Mouse (Mus musculus) frontal cortex, postnatal 14 days (tissue): ENCODE results near the gene Spsb4.
A peak's percentile ranks its signal among the peaks of the same experiment; 100 is the strongest.

Experiments used
- DNase-seq, 2 experiments: peaks; one replicate each; pipeline ENCODE4 v3.0.0; 2022; ENCODE audit warnings: low spot score in 2 of 2

The Spsb4 gene

GRCm38 (mm10) chr9:96979417-96980030 is 39.1 kb downstream of the Spsb4 start:
- DNase-seq: no peak

- DNase-seq: no peak
Measured at GRCm38 (mm10) chr9:96978147-96978782, 40.4 kb downstream of the Spsb4 start.

GRCm38 (mm10) chr9:96977287-96978145 is 41.1 kb downstream of the Spsb4 start:
- no peak for DNase-seq

GRCm38 (mm10) chr9:96973091-96973490 is 45.6 kb downstream of the Spsb4 start:
- no peak for DNase-seq

DNA sequence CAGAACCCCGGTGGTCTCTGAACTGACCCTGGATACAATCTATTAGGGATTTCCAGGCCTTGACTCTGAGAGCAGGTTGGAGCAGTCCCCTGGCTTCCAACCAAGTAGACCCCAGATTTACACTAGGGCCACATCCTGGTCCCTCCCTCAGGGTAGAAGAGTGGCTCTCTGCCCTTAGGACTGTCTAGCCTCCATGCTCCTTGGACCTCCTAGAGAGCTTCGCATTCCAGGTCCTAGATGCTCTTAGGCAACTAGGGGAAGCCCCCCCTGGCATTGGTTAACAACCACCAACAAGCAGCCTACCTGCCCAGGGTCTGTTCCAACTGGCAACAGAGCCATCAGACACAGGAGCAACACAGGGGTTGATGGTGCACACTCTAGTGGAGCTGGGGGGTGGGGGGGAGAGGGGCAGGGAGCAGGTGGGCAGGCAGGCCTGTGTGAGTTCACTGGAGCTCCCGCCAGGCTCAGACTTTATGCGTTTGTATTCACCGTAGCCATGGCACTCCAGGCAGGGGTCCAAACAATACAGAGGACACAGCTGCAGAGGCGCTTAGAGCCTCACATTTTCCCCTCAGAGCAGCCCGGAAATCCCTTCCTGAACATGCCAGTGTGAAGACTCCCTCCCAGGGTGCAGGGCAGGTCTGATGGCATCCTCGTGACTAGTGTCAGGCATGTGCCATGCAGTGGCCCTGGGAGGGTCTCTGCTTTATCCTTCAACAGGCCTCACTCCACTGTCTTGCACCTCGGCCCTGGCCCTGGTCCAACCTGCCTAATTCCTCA is 46.8 kb downstream of the Spsb4 start:
- DNase-seq: no peak

GRCm38 (mm10) chr9:96967516-96967915 is 51.1 kb downstream of the Spsb4 start:
- no peak for DNase-seq

DNA sequence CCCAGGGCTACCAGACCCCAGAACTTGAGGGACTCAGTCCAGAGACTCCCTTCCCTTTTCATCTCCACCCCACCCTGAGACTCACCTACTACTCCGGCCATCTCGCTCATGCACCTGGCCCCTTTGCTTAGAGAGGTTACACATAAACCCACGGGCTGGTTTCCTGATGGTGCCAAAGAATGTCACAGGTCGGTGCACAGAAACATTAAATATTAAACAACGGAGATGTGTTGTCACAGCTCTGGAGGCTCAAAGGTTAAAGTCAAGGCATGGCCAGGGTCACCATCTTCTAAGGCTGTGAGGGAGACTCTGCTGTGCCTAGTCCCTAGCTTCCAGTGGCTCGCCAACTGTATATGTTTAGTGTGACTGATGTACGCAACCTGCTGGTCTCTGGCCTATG is 52.2 kb downstream of the Spsb4 start:
- DNase-seq: no peak

GRCm38 (mm10) chr9:96963443-96964215 is 55.0 kb downstream of the Spsb4 start:
- no peak for DNase-seq

DNA sequence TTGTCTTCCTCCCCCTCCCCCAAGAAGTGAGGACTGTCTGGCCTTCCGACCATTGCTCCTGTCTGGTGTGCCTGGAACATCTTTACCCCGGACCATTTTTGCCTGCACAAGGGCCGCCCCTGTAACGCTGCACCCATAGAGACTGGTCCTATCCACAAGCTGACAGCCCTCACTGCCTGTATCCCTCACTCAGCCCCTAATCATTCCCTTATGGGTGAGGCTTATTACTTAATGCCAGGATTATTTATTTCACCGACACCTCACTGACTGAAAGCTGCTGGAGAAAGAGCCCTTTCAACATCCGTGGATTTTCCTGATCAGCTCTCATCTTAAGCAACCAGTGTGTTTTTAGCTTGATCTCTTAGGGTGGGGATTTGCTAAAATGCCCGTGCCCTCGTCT is 55.9 kb downstream of the Spsb4 start:
- DNase-seq: no peak

DNA sequence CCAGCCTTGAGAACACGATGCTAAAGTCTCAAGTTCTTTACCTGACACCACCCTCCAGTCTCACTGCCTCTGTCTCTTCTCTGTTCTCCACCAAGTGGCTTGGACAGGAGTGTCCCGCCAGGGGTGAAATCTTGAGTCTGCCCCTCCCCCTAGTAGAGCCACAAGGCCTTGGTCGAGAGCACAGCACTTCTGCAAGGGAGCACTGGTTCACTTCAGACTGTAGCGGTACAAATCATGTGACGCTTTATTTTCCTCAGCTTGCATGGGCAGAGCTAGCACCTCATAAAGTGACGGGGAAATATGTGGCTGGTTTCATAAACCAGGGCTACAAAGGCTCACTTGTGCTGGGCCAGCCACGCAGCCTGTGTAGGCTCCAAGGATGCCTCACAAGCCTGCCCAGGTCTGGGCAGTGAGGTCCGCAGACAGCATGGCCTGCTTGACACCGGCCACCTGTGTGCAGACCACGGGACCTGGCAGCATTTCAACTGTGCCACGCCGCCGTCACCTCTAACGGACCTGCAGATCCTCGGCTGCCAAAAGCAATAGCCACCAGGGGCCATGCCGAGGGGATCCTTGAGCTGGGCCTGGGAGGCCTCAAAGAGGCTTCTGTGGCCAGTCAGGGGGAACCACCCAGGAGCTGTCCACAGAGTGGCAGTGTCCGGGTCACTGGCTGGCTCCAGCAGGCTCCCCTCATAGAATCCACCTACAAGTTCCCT is 56.5 kb downstream of the Spsb4 start:
- no peak for DNase-seq

- peak in 1 of 2 experiments; percentile 44 for DNase-seq
Measured at GRCm38 (mm10) chr9:96961006-96961405, 57.6 kb downstream of the Spsb4 start.

DNA sequence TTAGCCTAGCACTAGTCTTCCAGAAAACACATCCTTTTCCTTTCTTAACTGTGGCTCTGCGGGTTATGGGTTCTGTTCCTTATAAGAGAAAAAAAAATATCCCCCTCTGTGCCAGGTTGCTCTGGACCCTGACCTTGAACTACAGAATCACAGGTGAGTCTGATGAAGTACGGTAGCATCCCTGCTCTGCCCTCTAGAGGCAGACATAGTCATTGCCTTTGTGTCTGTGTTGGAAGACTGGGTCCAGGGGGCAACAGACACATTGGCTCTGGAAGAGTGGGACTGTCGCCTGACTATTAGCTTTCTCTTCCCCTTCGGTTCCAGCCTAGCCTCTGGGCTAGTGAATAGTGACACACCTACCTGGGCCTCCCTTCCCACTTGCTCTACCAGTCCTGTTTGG is 58.4 kb downstream of the Spsb4 start:
- no peak for DNase-seq

DNA sequence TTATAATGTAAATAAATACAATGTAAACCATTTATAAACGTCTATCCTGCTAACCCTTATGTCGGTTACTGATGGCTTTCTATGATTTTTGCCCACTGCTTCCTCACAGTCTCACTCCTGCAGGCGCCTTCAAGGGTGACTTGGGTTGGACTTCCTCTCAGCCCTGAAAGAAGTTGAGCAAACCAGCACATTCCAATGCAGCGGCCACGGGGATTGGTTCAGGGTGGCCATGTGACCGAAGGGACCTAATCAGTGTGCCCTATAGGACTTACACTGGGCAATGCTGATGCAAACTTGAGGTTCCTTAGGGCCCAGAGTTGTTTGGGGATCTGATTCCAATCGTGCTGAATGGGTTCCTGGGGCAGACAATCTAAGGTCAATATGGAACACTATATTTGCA is 59.2 kb downstream of the Spsb4 start:
- no peak for DNase-seq

DNA sequence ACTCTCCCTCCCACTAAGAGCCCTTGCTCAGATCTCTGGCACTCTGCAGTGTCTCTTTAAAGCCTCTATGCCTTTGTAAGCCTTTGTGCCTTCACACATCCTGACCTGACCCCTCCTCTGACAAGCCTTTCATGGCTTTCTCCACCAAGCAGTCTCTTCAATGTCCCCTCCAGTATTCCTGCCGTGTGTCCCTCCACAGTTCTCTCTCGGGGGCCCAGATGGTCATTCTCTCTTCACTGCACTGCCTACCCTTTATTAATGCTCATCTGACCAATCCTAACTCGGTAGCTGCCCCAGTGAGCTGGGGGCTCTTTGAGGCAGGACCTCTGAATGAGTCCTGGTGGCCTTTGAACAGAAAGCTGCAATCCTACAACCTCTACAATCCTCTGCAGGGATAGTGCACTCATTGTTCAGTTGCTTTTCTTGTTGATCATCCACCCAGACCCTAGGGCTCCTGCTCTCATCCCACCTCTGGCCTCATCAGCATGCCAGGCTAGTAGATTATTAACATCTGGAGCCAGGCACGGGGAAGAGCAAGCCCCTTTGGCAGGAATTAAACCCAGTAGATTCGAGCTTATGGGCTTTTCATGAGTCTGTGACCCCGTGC is 60.5 kb downstream of the Spsb4 start:
- no peak for DNase-seq

DNA sequence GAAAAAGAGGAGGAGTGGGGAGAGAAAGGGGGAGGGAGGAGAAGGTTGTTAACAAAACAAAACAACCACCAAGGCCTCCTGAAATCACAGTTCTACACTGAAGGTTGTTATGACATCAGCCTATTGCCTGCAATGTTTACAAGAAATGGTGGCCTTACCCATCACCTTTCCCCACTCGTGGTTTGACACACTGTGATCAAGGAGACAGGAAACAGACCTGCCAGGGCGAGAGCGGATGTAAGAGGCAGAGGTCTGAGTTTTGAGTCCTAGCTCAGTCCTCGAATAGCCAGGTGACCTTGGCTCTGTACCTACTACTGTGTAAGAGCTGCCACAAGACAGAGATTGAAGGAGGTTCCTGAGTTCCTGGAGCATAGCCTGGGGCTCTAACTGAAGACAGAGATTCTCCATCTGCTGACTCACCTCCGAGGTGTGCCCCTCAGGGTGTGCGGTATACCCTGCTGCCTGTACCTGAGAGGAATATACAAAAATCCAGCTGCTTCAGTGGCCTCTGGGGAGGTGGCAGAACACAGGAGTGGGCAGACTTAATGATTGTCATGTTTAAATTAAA is 61.3 kb downstream of the Spsb4 start:
- no peak for DNase-seq

GRCm38 (mm10) chr9:96956646-96957297 is 61.9 kb downstream of the Spsb4 start:
- no peak for DNase-seq

DNA sequence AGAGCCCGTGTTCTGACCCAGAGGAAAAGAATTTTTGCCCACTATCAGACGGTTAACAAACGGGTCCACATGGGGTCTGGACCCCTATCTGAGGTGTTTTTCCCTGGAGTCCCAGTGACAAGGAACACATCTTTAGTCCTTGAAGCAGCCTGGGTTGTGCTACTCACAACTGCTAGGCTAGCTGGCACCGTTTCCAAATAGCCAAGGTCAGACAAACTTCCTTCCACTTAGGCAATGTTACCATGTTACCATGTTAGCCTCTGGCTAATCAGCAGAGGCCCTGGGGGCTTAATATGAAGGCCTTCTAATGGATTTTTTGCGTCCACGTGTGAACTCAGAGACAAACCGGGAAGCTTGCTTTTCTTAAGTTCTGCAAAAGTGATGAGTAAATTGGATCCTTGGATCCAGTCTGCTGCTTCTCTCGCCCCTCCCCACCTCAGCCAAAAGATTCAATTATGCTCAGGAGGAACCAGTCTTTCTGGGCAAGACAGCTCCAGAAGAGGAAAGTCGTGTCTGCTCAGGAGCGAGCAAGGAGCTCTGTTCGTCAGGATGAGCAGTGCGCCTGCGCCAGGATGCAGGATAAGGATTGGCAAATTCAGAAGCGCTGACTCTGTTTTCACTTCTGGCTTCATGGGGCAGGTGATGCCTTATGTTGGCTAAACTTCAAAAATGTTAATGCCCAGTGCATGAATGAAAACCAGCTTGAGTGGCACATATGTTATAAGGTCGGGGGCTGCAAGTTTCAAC is 64.4 kb downstream of the Spsb4 start:
- no peak for DNase-seq

GRCm38 (mm10) chr9:96953443-96953842 is 65.2 kb downstream of the Spsb4 start:
- DNase-seq: no peak
